Mouse (Mus musculus) liver, embryonic 15.5 days (tissue): ENCODE results near the gene Gm48552. TPM values are rescaled to one million over a fixed set of nuclear protein-coding genes. Genes with fewer than 3 reads are reported as not detected.

Experiments used
- ATAC-seq: fragments of 200-750 bp; cut with Nextera tagmentation; 2 replicates; pipeline ENCODE4 v1.8.0; 2017; ENCODE audit warnings: moderate number of reproducible peaks, mild to moderate bottlenecking, moderate library complexity; ENCODE audit not compliant: insufficient read depth
- H3K27ac ChIP-seq: fragments of 300-500 bp; sonication (generic); replicated peaks from 2 replicates; pipeline ENCODE4 v1.5.1; 2015; ENCODE audit warnings: mild to moderate bottlenecking, inconsistent platforms
- H3K27me3 ChIP-seq: fragments of 300-500 bp; sonication (generic); 2 replicates; pipeline ENCODE4 v1.6.1; 2015; ENCODE audit warnings: mild to moderate bottlenecking, inconsistent platforms
- H3K36me3 ChIP-seq: fragments of 300-500 bp; sonication (generic); replicated peaks from 2 replicates; pipeline ENCODE4 v1.6.1; 2015; ENCODE audit warnings: moderate library complexity, mild to moderate bottlenecking, inconsistent platforms
- H3K4me1 ChIP-seq: fragments of 300-500 bp; sonication (generic); replicated peaks from 2 replicates; pipeline ENCODE4 v1.6.1; 2015; ENCODE audit warnings: inconsistent platforms
- H3K4me2 ChIP-seq: fragments of 300-500 bp; sonication (generic); 2 replicates; pipeline ENCODE4 v1.6.1; 2015; ENCODE audit warnings: moderate library complexity, mild to moderate bottlenecking, inconsistent platforms
- H3K4me3 ChIP-seq: fragments of 300-500 bp; sonication (generic); replicated peaks from 2 replicates; pipeline ENCODE4 v1.5.1; 2015; ENCODE audit warnings: mild to moderate bottlenecking, inconsistent platforms
- H3K9ac ChIP-seq: fragments of 300-500 bp; sonication (generic); 2 replicates; pipeline ENCODE4 v1.6.1; 2015; ENCODE audit warnings: moderate library complexity, mild to moderate bottlenecking, inconsistent platforms
- H3K9me3 ChIP-seq: fragments of 300-500 bp; sonication (generic); replicated peaks from 2 replicates; pipeline ENCODE4 v1.6.1; 2016; ENCODE audit warnings: inconsistent platforms
- WGBS: fragments of 180-500 bp; shearing (Covaris S2); methylation state at CpG from one replicate; pipeline ENCODE4 v1.1.7; 2015; ENCODE audit warnings: mixed read lengths; ENCODE audit not compliant: insufficient replicate concordance; 5-methylcytosine and 5-hydroxymethylcytosine counted together
- polyA plus RNA-seq: library from polyadenylated mRNA; unstranded; fragments of >200 nt; fragmentation: Nextera tagmentation; extraction: Ambion mirVana; gene quantifications from 2 replicates; pipeline ENCODE4 v1.2.1, GENCODE M21; 2015

Gm48552 gene
- polyA plus RNA-seq, 1 experiment from 2014 or later: not detected

DNA sequence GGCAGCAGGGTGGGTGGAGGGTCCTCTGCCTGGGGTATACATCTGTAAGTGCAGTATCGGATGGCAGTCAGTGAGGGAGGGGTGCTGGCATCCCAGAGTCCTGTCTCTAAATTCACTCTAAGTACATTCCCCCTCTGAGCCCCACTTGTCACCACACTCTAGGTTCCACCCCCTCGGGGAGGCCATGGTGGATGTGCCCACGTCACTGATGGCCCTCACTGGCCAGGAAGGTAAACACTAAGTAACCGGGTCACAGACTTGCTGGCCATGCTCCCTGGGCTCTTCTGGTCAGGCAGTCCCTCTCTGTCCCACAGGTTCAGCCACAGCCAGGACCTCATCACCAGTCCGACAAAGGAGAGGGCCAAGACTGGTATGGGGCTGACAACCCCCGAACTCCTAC lies 33.4 kb downstream of the Gm48552 start:
- H3K9me3 ChIP-seq: no peaks in the 10 kb centered on the region
- 60% methylated on average over 6 of the region's 6 CpGs for WGBS
- peaks cover 45% of the 10 kb centered on the region for H3K4me1 ChIP-seq
- H3K9ac ChIP-seq: no peak overlapping the region
- H3K4me3 ChIP-seq: no peak overlapping the region
- no peak for ATAC-seq
- no peaks in the 10 kb centered on the region for H3K36me3 ChIP-seq
- peaks cover 59% of the 10 kb centered on the region for H3K27me3 ChIP-seq
- H3K27ac ChIP-seq: no peak overlapping the region
- H3K4me2 ChIP-seq: no peak overlapping the region

DNA sequence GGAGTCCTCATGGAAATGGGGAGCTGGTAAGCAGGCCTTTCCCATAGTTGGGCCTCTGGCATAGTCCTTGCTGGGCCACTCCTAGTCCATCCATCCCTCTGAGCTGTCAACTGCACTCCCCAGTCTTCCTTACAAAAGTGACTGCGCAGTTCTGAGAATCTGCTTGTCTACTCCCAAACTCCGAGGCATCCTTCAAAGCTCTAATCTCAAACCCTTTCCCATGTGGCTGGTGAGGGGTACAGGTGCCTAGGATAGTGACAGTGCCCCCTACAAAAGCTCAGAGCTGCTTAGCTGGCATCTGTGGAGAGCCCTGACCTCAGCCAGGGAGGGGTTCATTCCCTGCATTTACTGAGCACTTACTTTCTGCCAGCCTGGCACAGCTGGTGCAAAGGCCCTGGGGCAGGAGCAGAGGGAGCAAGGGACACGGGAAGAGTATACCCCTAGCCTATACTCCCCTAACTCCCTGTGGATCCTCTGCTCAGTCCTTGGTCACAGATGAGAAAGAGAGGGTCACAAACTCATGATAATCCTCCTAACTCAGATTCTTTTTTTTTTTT lies 33.9 kb downstream of the Gm48552 start:
- Histone ChIP-seq H3K9me3 (no peaks in the 10 kb centered on the region), H3K27me3 (peaks cover 59% of the 10 kb centered on the region), H3K27ac (no peak overlapping the region), H3K9ac (no peak overlapping the region), H3K4me1 (peaks cover 47% of the 10 kb centered on the region), H3K36me3 (no peaks in the 10 kb centered on the region), H3K4me3 (no peak overlapping the region), H3K4me2 (no peak overlapping the region)
- ATAC-seq: no peak
- WGBS: 71% methylated on average over 3 of the region's 3 CpGs

DNA sequence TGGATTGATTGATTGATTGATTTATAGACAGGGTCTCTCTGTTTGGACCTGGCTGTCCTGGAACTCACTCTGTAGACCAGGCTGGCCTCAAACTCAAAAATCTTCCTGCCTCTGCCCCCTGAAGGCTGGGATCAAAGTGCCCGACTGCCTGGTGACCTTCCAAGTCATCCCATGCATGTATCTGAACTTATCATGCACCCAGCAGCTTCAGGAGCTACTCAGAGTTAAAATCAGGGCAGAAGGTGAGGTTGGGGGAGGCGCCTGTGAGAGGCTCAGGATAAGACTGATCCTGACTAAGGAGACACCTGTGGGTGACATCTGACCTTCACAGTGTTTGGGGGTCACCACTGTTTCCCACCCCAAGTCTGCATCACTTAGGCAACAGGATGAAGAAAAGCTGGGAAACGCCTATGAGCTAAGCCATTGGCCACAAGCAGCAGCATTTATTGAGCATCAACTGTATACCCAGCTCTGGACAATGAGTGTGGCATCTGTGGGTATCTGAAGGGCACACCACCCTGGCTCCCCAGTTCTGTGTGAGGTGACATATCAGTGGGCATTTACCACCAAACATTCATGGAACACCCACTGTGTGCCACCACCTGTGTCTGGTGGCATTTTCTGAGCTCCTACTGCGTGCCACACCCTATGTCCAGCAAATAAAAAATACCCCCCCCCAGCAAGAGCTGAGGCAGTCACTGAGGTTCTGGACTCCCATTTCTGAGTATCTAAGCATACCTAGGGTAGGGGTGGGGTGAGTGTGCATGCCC lies 34.9 kb downstream of the Gm48552 start:
- Histone ChIP-seq H3K4me2 (no peak overlapping the region), H3K27ac (no peak overlapping the region), H3K9me3 (no peaks in the 10 kb centered on the region), H3K4me3 (no peak overlapping the region), H3K4me1 (peaks cover 45% of the 10 kb centered on the region), H3K27me3 (peaks cover 59% of the 10 kb centered on the region), H3K36me3 (no peaks in the 10 kb centered on the region), H3K9ac (no peak overlapping the region)
- WGBS: 45% methylated on average over 4 of the region's 4 CpGs
- ATAC-seq: no peak

DNA sequence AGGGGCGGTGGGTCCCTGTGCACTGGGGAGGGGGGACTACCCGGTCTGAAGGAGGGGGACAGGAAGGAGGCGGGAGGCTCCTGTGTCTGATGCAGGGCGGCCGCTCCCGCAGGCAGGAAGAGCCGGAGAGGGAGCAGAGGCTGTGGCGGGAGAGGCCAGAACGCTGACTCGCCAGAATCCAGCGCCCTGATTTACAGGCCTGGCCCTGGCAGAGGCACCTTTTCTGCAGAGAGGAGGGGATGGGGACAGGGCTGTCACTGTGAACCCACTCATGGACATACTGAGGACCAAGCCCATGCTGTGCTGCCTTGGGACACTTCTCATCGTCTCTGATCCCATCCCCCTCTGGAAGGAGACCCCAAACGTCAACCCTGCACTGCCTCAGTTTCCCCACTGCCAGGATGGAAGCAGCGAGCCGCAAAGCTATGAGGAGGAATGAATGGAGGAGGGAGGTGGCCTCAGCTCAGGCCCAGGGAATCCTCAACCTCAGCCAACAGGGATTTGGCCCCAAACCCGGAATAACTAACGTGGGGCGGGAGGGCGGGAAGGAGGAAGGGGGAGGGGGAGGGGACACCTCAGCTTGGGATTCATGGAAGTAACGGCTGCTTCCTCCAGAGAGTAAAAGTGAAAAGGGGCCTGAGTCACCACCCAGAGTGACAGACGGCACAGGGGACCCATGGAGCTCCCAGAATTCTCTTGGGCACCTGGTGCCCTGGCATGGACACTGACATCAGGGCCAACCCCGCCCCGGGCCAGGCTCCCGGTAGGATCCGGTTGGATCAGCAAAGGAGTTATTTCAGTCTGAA lies 35.6 kb downstream of the Gm48552 start:
- no peaks in the 10 kb centered on the region for H3K36me3 ChIP-seq
- ATAC-seq: no peak
- no peaks in the 10 kb centered on the region for H3K9me3 ChIP-seq
- no peak overlapping the region for H3K9ac ChIP-seq
- 9% methylated on average over 25 of the region's 25 CpGs for WGBS
- peaks cover 67% of the 10 kb centered on the region for H3K27me3 ChIP-seq
- peaks cover 44% of the 10 kb centered on the region for H3K4me1 ChIP-seq
- peak overlapping the region; percentile 15; the same call in 1 of the 2 replicates for H3K4me2 ChIP-seq
- no peak overlapping the region for H3K27ac ChIP-seq
- no peak overlapping the region for H3K4me3 ChIP-seq

DNA sequence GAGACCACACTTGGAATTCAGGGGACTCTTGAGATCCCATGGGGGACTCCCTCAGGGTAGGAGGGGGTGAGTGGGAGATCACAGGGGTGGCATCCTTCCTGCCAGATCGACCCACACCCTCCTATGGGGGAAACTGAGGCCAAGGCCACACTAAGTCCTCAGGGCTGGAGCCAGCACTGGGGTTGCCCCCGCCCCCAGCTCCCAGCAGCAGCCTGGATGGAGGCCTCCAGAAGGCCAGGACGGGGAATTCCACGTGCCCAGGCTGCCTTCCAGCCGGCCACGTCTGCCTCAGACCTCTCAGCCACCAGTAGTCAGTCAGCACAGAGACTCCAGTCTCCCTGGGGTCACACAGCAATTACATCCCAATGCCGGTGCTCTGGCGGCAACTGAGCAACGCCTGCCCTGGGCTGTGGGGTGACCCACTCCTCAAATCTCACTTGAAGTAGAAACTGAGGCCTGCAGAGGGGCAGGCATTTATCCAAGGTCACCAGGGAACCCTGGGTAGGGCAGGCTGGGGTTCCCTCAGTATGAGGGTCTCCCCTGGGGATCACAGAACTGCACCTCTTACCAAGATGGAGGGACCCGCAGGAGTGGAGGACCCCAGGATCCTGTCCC lies 36.5 kb downstream of the Gm48552 start:
- H3K4me3 ChIP-seq: no peak overlapping the region
- H3K27ac ChIP-seq: peak overlapping the region; percentile 9; the same call in 1 of the 2 replicates
- H3K4me2 ChIP-seq: peak overlapping the region; percentile 69; the same call in 1 of the 2 replicates
- H3K27me3 ChIP-seq: peaks cover 76% of the 10 kb centered on the region
- H3K36me3 ChIP-seq: no peaks in the 10 kb centered on the region
- no peak for ATAC-seq
- no peaks in the 10 kb centered on the region for H3K9me3 ChIP-seq
- 46% methylated on average over 10 of the region's 10 CpGs for WGBS
- no peak overlapping the region for H3K9ac ChIP-seq
- H3K4me1 ChIP-seq: peaks cover 45% of the 10 kb centered on the region

DNA sequence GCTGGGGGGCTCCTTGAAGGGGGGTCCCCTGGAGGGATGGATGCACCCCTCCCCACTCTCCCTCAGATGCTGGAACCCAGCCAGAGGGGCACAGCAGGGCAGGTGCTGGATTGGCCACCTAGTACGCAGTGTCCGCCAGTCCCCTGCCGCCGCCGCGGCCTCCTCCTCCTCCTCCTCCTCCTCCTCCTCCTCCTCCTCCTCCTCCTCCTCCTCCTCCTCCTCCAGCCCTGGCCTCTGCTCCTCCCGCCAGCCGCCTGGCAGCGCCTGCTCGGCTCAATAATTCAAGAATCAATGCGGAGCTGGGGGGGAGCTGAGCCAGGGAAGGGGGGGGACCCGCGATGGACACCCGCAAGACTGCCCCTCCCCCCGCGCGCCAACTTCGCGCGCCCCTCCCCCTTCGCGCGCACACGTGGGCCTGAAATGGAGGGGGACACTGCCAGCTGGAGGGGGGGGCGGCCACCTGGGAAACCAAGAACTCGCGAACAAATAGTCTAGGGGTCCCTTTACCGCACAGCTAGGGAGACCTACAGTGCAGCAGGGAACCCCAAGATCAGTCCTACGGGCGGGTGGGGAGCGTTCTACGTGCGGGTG lies 37.4 kb downstream of the Gm48552 start:
- Histone ChIP-seq H3K27ac (no peak overlapping the region), H3K9me3 (no peaks in the 10 kb centered on the region), H3K36me3 (no peaks in the 10 kb centered on the region), H3K4me2 (peak overlapping the region; percentile 69), H3K9ac (peak overlapping the region; percentile 42; the same call in 1 of the 2 replicates), H3K4me3 (peak overlapping the region; percentile 59), H3K4me1 (peaks cover 53% of the 10 kb centered on the region), H3K27me3 (peaks cover 84% of the 10 kb centered on the region)
- whole genome bisulfite sequencing: 1% methylated on average over 28 of the region's 33 CpGs
- no peak for ATAC-seq

DNA sequence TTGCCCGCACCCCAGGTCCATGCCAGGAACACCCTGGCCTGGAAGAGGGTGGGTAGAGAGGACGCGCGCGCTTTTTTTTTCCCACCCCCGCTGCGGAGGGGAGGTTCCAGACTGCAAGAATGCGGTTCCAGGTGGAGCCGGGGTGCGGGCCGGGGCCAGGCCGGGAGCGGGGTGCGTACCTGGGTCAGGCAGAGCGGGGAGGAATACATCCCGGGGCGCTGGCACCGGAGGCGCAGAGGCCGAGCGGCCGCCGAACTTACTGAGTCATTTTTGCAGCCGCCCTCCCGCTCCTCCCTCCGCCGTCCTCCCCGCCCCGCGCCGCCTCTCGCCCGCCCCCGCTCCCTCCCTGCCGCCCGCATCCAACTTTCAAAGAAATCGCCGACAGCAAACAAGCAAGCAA lies 38.1 kb downstream of the Gm48552 start:
- WGBS: 2% methylated on average over 36 of the region's 38 CpGs
- ATAC-seq: no peak
- H3K9me3 ChIP-seq: no peaks in the 10 kb centered on the region
- no peaks in the 10 kb centered on the region for H3K36me3 ChIP-seq
- no peak overlapping the region for H3K27ac ChIP-seq
- peaks cover 91% of the 10 kb centered on the region for H3K27me3 ChIP-seq
- H3K4me1 ChIP-seq: peaks cover 60% of the 10 kb centered on the region
- H3K4me3 ChIP-seq: peak overlapping the region; percentile 59
- peak overlapping the region; percentile 69 for H3K4me2 ChIP-seq
- peak overlapping the region; percentile 42; the same call in 1 of the 2 replicates for H3K9ac ChIP-seq

DNA sequence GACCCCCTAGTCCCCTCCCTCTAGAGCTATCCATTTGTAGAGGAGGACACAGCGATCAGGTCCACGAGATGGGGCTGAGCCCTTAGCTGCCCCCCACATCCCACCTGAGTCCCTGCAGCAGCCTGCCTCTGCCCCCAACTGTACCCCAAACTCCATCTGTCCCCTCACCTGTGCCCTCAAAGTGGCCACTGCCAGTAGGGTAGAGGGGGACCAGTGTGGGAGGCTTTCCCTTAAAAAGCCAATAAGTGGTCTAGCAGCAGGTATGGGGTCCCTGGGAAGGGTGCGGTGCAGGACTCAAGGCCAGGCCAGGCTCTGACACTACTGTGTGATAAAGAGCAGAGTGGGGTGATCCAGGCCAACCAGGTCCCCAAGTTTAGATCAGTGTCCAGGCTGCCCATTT lies 38.5 kb downstream of the Gm48552 start:
- peaks cover 62% of the 10 kb centered on the region for H3K4me1 ChIP-seq
- WGBS: 41% methylated on average over 3 of the region's 3 CpGs

DNA sequence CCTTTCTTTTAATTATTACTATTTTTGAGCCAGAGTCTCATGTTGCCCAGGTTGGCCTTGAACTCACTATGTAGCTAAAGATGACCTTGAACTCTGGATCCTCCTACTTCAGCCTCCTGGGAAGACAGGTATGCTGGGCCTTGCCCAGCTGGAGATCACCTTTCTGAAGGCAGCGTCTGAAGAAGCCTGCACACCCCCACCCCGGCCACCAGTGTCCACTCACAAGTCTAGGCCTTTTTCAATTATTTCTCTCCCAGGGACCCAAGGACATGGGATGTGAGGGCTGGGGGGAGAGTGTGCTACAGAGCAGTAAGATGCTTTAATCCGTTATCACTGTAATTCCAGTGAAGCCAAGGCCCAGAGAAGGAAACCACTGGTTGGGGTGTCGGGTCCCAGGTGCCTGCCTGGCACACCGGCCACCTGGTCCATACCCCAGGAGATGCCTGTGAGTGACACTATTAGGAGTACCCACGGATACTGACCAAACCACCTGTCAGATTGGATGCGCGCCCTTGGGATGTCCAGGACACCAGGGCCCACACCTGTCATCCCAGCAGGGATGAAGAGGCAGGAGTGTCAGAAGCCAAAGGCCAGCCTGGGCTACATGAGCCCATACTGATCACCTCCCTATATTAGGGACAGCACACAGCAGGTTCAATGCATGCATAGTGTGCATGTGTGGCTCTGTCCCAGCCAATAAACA lies 39.1 kb downstream of the Gm48552 start:
- WGBS: 71% methylated on average over 8 of the region's 8 CpGs

More for the DNA sequence above, 38.5 kb downstream of the Gm48552 start:
- Histone ChIP-seq H3K4me2 (peak overlapping the region; percentile 69), H3K9me3 (no peaks in the 10 kb centered on the region), H3K9ac (no peak overlapping the region), H3K27me3 (peaks cover 94% of the 10 kb centered on the region), H3K27ac (no peak overlapping the region), H3K36me3 (no peaks in the 10 kb centered on the region), H3K4me3 (peak overlapping the region; percentile 59; the same call in 1 of the 2 replicates)
- ATAC-seq: no peak

DNA sequence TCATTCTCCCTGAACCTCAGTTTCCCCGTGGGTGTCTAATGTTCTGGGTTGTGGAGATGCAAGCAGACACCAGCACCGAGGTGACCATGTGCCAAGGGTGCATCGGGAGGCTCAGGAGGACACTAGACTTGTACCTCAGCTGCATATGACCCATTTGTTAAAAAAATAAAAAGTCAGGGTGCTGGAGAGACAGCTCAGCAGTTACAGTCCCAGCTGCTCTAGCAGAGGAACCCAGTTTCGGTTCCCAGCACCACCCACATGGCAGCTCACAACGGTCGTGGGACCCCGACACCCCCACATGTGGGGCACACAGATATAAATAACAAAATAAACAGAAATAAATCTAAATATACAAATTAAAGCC lies 39.7 kb downstream of the Gm48552 start:
- no peak overlapping the region for H3K27ac ChIP-seq
- H3K9ac ChIP-seq: no peak overlapping the region
- peaks cover 93% of the 10 kb centered on the region for H3K27me3 ChIP-seq
- no peaks in the 10 kb centered on the region for H3K36me3 ChIP-seq
- no peaks in the 10 kb centered on the region for H3K9me3 ChIP-seq
- 65% methylated on average over 7 of the region's 7 CpGs for WGBS
- no peak overlapping the region for H3K4me2 ChIP-seq
- peaks cover 74% of the 10 kb centered on the region for H3K4me1 ChIP-seq
- no peak overlapping the region for H3K4me3 ChIP-seq
- no peak for ATAC-seq

More for the DNA sequence above, 39.1 kb downstream of the Gm48552 start:
- no peak overlapping the region for H3K9ac ChIP-seq
- no peak overlapping the region for H3K4me2 ChIP-seq
- no peak for ATAC-seq
- peaks cover 95% of the 10 kb centered on the region for H3K27me3 ChIP-seq
- H3K4me1 ChIP-seq: peaks cover 69% of the 10 kb centered on the region
- H3K4me3 ChIP-seq: no peak overlapping the region
- no peaks in the 10 kb centered on the region for H3K9me3 ChIP-seq
- no peak overlapping the region for H3K27ac ChIP-seq
- no peaks in the 10 kb centered on the region for H3K36me3 ChIP-seq
